Mouse (Mus musculus): ENCODE data around the gene Atpif1. TPM values are rescaled to one million over a fixed set of nuclear protein-coding genes. Genes with fewer than 3 reads are reported as not detected.
"Not testable (repeated sequence)": the region's sequence is repeated elsewhere in the genome, so short reads cannot be mapped to it uniquely, and the experiment has no call there.

Atpif1 gene
- 1,136 and 1,234 TPM in 2 replicates for polyA plus RNA-seq (2016; fragmentation: Nextera tagmentation; extraction: Ambion mirVana)

DNA sequence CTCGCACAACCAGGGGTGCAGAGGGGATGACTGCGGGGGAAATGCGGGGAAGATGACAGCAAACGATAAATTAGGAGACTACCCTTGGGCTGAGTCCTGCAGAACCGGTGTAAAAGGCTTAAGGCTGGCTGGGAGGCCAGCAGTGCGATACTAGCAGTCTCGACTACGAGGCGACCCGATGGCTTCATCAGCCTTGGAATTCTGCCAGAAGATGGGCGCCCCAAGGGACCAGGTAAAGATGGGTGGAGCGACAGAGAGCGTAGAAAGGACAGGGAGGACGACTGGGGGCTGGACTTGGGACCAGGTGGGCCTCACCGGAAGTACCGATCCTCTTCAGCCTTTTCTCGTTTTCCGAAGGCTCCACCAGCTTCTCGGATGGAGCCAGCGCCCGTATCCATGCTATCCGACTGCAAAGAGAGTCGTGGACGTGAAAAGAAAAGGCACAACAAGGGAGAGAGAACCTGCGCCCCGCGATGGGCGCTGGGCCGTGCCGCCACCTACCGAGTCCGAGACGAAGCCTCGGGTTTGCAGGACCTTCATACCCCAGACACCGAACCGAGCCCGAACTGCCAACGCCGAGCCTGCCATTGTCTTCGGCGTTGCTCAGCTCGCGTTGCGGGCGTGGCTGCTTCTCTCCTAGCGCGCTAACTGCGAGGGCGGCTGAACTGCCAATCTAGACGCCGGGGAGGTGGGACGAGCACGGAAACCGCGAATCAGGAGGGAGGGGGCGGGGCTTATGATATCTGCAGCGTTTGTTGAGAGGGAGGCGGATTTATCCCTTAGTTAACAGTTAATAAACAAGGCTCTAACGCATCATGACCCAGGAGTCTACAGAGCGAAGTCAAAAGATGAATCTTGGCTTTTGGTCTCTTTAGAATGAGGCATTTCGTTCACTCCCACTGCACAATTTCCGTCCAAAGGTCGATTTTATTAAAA lies at the start of gene Atpif1:
Atpif1 (minus strand) TSS at position 679 of the 936 bp plus-strand sequence.
- Histone ChIP-seq H3K27me3 (no peaks in the 10 kb centered on the region), H3K4me1 (peaks cover 38% of the 10 kb centered on the region), H3K4me2 (replicated peaks) (peak within 1 kb of the TSS; percentile 82), H3K27ac (peak within 1 kb of the TSS; percentile 95), H3K36me3 (peaks cover 25% of the 10 kb centered on the region), H3K9me3 (replicated peaks) (no peaks in the 10 kb centered on the region), H3K4me3 (peak within 1 kb of the TSS; percentile 74), H3K9ac (peak within 1 kb of the TSS; percentile 86)
- under 1% methylated on average over 60 of the region's 63 CpGs for WGBS
- peak; percentile 87 for ATAC-seq (ENCODE audit: low FRiP score)

DNA sequence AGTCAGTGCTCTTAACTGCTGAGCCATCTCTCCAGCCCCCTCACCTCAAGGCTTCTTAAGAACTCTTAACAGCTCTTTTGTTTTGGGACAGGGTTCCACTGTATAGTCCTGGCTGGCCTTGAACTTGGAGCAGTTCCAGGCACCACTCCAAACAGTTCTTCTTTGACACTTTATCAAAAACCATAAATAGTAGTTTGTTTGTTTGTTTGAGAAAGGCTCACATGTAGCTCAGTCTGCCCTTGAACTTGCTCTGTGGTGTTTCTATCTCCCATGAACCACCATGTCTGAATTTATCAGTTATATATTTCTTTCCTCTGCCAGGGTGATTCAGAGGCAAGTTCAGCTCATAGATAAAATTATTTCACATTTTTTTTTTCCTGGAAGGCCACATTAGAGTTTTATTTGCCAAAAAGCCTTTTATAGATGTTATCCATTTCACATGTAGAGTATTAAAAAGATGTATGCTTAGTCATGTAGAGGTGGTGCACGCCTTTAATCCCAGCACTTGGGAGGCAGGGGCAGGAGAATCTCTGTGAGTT lies 41.4 kb upstream of the Atpif1 start:
- Histone ChIP-seq H3K27ac (no peak overlapping the region), H3K9me3 (replicated peaks) (no peaks in the 10 kb centered on the region), H3K9ac (no peak overlapping the region), H3K36me3 (no peaks in the 10 kb centered on the region), H3K27me3 (no peaks in the 10 kb centered on the region), H3K4me3 (no peak overlapping the region), H3K4me2 (replicated peaks) (no peak overlapping the region), H3K4me1 (no peaks in the 10 kb centered on the region)
- ATAC-seq (ENCODE audit: low FRiP score): no peak
- WGBS: 82% methylated on average over 1 of the region's 1 CpGs

DNA sequence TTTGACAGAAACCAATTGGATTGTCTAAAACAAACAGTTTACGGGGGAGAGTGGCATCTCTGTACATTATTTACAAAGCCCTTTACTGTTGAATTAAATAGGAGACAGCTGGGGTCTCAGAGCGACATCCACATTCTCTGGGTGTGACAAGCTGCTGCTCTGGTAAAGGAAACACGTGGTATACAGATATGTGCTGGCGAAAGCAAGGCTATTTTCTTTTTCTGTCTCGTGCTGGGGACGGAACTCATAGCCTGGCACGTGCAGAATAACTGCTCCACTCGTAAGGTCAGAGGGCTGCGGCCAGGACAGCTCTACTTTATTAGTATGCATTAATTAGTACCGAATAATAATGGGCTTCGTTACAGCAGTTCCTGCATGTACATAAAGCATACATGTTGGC lies 39.9 kb upstream of the Atpif1 start:
- Histone ChIP-seq H3K36me3 (no peaks in the 10 kb centered on the region), H3K4me3 (no peak overlapping the region), H3K4me1 (no peaks in the 10 kb centered on the region), H3K9me3 (replicated peaks) (no peaks in the 10 kb centered on the region), H3K9ac (no peak overlapping the region), H3K27me3 (no peaks in the 10 kb centered on the region), H3K27ac (no peak overlapping the region), H3K4me2 (replicated peaks) (no peak overlapping the region)
- no peak for ATAC-seq (ENCODE audit: low FRiP score)
- 74% methylated on average over 11 of the region's 11 CpGs for WGBS

- Histone ChIP-seq H3K27me3 (no peaks in the 10 kb centered on the region), H3K4me3 (no peak overlapping the region), H3K4me2 (replicated peaks) (no peak overlapping the region), H3K9me3 (replicated peaks) (no peaks in the 10 kb centered on the region), H3K4me1 (no peaks in the 10 kb centered on the region), H3K9ac (no peak overlapping the region), H3K27ac (no peak overlapping the region), H3K36me3 (no peaks in the 10 kb centered on the region)
- no peak for ATAC-seq (ENCODE audit: low FRiP score)
- 84% methylated on average over 9 of the region's 9 CpGs for whole genome bisulfite sequencing
These were observed 37.7 kb upstream of the Atpif1 start for GRCm38 (mm10) chr4:132571190-132571589.

DNA sequence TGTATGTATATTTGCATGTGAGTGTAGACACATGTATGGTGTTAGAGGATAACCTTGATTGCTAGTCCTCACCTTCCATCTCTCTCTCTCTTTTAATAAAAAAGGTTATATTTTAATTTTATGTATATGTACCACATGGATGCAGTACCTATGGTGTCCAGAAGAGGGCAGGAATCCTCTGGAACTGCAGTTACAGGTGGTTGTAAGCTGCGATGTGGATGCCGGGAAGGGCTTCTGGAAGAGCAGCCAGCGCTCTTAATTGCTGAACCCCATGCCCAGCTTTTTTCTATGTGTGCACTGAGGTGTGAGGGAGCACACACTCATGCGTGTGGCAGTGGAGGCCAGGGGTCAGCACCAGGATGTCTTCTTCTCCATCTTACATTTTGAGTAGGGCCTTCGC lies 35.7 kb upstream of the Atpif1 start:
- H3K4me3 ChIP-seq: no peak overlapping the region
- WGBS: 87% methylated on average over 5 of the region's 5 CpGs
- ATAC-seq (ENCODE audit: low FRiP score): no peak
- no peaks in the 10 kb centered on the region for H3K36me3 ChIP-seq
- H3K27me3 ChIP-seq: no peaks in the 10 kb centered on the region
- no peaks in the 10 kb centered on the region for H3K9me3 ChIP-seq (replicated peaks)
- no peak overlapping the region for H3K4me2 ChIP-seq (replicated peaks)
- no peak overlapping the region for H3K9ac ChIP-seq
- H3K4me1 ChIP-seq: 0 out of 2 replicates have a peak, but pooled peaks cover under 1% of the 10 kb centered on the region
- no peak overlapping the region for H3K27ac ChIP-seq

DNA sequence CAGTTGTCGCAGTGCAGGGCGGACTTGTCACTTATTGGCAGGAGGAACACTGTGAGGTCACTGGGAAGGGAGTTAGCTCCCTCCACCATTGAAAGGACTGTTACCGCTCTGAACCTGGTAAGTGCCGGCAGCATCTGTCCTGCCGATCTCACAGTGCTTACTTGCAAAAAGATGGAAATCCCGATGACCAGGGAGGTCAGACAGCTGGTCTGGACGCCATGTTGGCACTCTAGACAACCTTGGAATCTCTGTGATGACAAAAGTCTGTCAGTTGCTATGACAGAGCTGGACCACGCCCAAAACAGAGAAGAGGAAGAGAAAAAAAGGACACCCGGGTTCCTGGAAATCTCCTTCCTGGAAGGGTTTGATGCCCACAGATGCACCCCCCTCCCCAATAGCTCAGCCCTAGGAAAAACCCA lies 33.9 kb upstream of the Atpif1 start:
- H3K4me2 ChIP-seq (replicated peaks): no peak overlapping the region
- H3K27ac ChIP-seq: no peak overlapping the region
- H3K9me3 ChIP-seq (replicated peaks): no peaks in the 10 kb centered on the region
- ATAC-seq (ENCODE audit: low FRiP score): no peak
- H3K27me3 ChIP-seq: no peaks in the 10 kb centered on the region
- peaks cover 8% of the 10 kb centered on the region for H3K4me1 ChIP-seq
- WGBS: 72% methylated on average over 9 of the region's 9 CpGs
- no peak overlapping the region for H3K9ac ChIP-seq
- H3K4me3 ChIP-seq: no peak overlapping the region
- no peaks in the 10 kb centered on the region for H3K36me3 ChIP-seq

DNA sequence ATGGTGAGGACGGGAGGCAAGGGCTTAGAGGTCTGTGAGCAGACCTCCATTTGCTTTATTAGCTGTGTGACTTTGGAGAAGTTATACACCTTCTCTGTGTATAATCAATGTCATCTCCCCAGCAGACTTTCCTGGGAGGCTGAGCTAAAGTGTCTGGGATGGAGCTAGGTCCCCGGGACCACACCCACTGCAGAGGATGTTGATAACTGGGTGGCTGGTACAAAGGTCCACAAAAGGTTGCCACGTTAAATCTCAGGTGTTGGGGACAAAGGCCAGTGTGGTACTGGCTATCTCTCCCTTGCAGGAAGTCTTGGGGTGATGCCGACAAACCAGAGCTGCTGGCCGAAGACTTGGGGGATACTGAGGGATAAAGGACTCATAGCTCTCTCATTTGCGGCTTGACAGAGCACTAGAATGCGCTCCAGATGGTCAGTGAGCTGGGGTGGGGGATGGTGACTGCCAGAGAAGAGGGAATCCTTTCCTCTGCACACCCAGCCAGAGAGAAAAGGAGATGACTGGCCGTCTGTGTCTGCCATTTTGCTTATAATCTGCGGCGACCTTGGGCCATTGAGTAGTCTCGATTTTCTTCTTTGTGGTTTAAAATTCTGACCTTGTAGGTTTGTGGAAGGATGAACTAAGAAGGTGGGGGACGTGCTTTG lies 31.8 kb upstream of the Atpif1 start:
- Histone ChIP-seq H3K27me3 (no peaks in the 10 kb centered on the region), H3K4me1 (peaks cover 8% of the 10 kb centered on the region), H3K9me3 (replicated peaks) (no peaks in the 10 kb centered on the region), H3K36me3 (no peaks in the 10 kb centered on the region), H3K4me3 (no peak overlapping the region), H3K27ac (no peak overlapping the region), H3K9ac (no peak overlapping the region), H3K4me2 (replicated peaks) (no peak overlapping the region)
- ATAC-seq (ENCODE audit: low FRiP score): no peak
- 76% methylated on average over 12 of the region's 12 CpGs for WGBS

GRCm38 (mm10) chr4:132563965-132564364 lies 30.5 kb upstream of the Atpif1 start, which contains the start of gene Ptafr:
Ptafr (plus strand) TSS chr4:132564067.
- 38% methylated on average over 4 of the region's 4 CpGs for WGBS
- no peaks in the 10 kb centered on the region for H3K27me3 ChIP-seq
- peaks cover 8% of the 10 kb centered on the region for H3K4me1 ChIP-seq
- no peaks in the 10 kb centered on the region for H3K36me3 ChIP-seq
- no peak for ATAC-seq (ENCODE audit: low FRiP score)
- no peaks in the 10 kb centered on the region for H3K9me3 ChIP-seq (replicated peaks)
- H3K4me2 ChIP-seq (replicated peaks): no peak within 1 kb of the TSS
- H3K4me3 ChIP-seq: no peak within 1 kb of the TSS
- no peak within 1 kb of the TSS for H3K9ac ChIP-seq
- no peak within 1 kb of the TSS for H3K27ac ChIP-seq

GRCm38 (mm10) chr4:132563261-132563660 lies 29.8 kb upstream of the Atpif1 start:
- Histone ChIP-seq H3K27ac (no peak overlapping the region), H3K4me2 (replicated peaks) (no peak overlapping the region), H3K27me3 (no peaks in the 10 kb centered on the region), H3K4me3 (no peak overlapping the region), H3K9ac (no peak overlapping the region), H3K4me1 (peaks cover 8% of the 10 kb centered on the region), H3K9me3 (replicated peaks) (no peaks in the 10 kb centered on the region), H3K36me3 (no peaks in the 10 kb centered on the region)
- WGBS: 78% methylated on average over 3 of the region's 3 CpGs
- ATAC-seq (ENCODE audit: low FRiP score): no peak

- H3K4me2 ChIP-seq (replicated peaks); H3K4me3 ChIP-seq; H3K4me1 ChIP-seq; H3K27me3 ChIP-seq; ATAC-seq (ENCODE audit: low FRiP score); H3K9ac ChIP-seq; H3K9me3 ChIP-seq (replicated peaks); H3K27ac ChIP-seq: not testable (repeated sequence)
- peaks cover 41% of the 10 kb centered on the region for H3K36me3 ChIP-seq
- 94% methylated on average over 7 of the region's 7 CpGs for WGBS
These were observed 22.1 kb upstream of the Atpif1 start for GRCm38 (mm10) chr4:132555550-132555949.

- H3K4me3 ChIP-seq: no peak overlapping the region
- H3K9me3 ChIP-seq (replicated peaks): no peaks in the 10 kb centered on the region
- H3K27ac ChIP-seq: no peak overlapping the region
- H3K4me1 ChIP-seq: no peaks in the 10 kb centered on the region
- no peak for ATAC-seq (ENCODE audit: low FRiP score)
- no peaks in the 10 kb centered on the region for H3K27me3 ChIP-seq
- peaks cover 47% of the 10 kb centered on the region for H3K36me3 ChIP-seq
- H3K9ac ChIP-seq: no peak overlapping the region
- no peak overlapping the region for H3K4me2 ChIP-seq (replicated peaks)
- 85% methylated on average over 8 of the region's 8 CpGs for WGBS
These were observed 21.2 kb upstream of the Atpif1 start for GRCm38 (mm10) chr4:132554653-132555052.

GRCm38 (mm10) chr4:132554221-132554620 lies 20.8 kb upstream of the Atpif1 start:
- Histone ChIP-seq H3K9ac (no peak overlapping the region), H3K4me2 (replicated peaks) (no peak overlapping the region), H3K9me3 (replicated peaks) (no peaks in the 10 kb centered on the region), H3K27me3 (no peaks in the 10 kb centered on the region), H3K36me3 (peaks cover 51% of the 10 kb centered on the region), H3K4me1 (no peaks in the 10 kb centered on the region), H3K27ac (no peak overlapping the region), H3K4me3 (no peak overlapping the region)
- 73% methylated on average over 5 of the region's 5 CpGs for WGBS
- no peak for ATAC-seq (ENCODE audit: low FRiP score)
